In genomic region chr1:131760428-131760820, GRCm38 (mm10) we compare ENCODE assay signal across 25 mouse cellular contexts. TPM values are rescaled to one million over a fixed set of nuclear protein-coding genes. Genes with fewer than 3 reads are reported as not detected.
A peak's percentile ranks its signal among the peaks of the same experiment; 100 is the strongest.
DNase-seq lines count a peak whose midpoint lies in the region; ATAC-seq and TF ChIP-seq lines count a peak whose summit lies in the region.
"Had no signal": no experiment of that assay in that cellular context is flagged by ENCODE, and none has a peak within 500 bp of the region (broad histone marks: within the 10 kb centered on the region; RNA-seq: fewer than 3 reads in every experiment).

No protein-coding gene starts in this region.

- H3K4me2 ChIP-seq in heart, embryonic 12.5 days = no peak overlapping the region
- no peak overlapping the region for H3K4me2 ChIP-seq in lung, embryonic 15.5 days
- H3K4me2 ChIP-seq: forebrain, embryonic 15.5 days; limb, embryonic 12.5 days; liver, embryonic 11.5 days; stomach, embryonic 15.5 days had no signal

- no peaks in the 10 kb centered on the region for H3K79me2 ChIP-seq in macrophage (ENCODE audit: inconsistent target)

- ATAC-seq in heart, embryonic 12.5 days (ENCODE audit: insufficient number of reproducible peaks, low FRiP score) = no peak
- ATAC-seq in lung, embryonic 15.5 days (ENCODE audit: borderline replicate concordance, extremely low read depth, low FRiP score, low TSS enrichment) = no peak
- ATAC-seq: activated CD4-positive, CD25-positive, alpha-beta regulatory T cell, adult 4 months; forebrain, embryonic 15.5 days; hindbrain, embryonic 16.5 days had no signal

- TF ChIP-seq CTCF in bone marrow macrophage, adult 2 months (IDR thresholded peaks at IDR 0.05; ENCODE audit: low read depth, low read length) = no peak

- no peak for TF ChIP-seq POLR2A in bone marrow macrophage, adult 2 months (IDR thresholded peaks at IDR 0.05; ENCODE audit: borderline replicate concordance, low read depth, low read length)

- H3K27ac ChIP-seq in heart, embryonic 12.5 days (ENCODE audit: poor library complexity, severe bottlenecking) = no peak overlapping the region
- H3K27ac ChIP-seq in lung, embryonic 15.5 days = 0 out of 2 replicates have a peak overlapping the region, but pooled peaks have one; percentile 5
- H3K27ac ChIP-seq in bone marrow macrophage, adult 2 months (ENCODE audit: insufficient read depth, low read depth, low read length) = peak overlapping the region; percentile 3; the same call in 1 of the 2 replicates
- peak overlapping the region; percentile 24 for H3K27ac ChIP-seq in macrophage
- H3K27ac ChIP-seq: forebrain, embryonic 15.5 days; limb, embryonic 12.5 days; stomach, embryonic 15.5 days had no signal

- no peak overlapping the region for H3K9ac ChIP-seq in heart, embryonic 12.5 days
- H3K9ac ChIP-seq in lung, embryonic 15.5 days = no peak overlapping the region
- H3K9ac ChIP-seq: forebrain, embryonic 15.5 days; limb, embryonic 12.5 days; stomach, embryonic 15.5 days had no signal

- peaks cover 19% of the 10 kb centered on the region for H3K4me1 ChIP-seq in heart, embryonic 12.5 days (replicated peaks)
- peaks cover 19% of the 10 kb centered on the region for H3K4me1 ChIP-seq in lung, embryonic 15.5 days
- peaks cover 27% of the 10 kb centered on the region for H3K4me1 ChIP-seq in bone marrow macrophage, adult 2 months (ENCODE audit: control insufficient read depth, insufficient read depth, low read length)
- H3K4me1 ChIP-seq: forebrain, embryonic 15.5 days; limb, embryonic 12.5 days had no signal

- no peaks in the 10 kb centered on the region for H3K36me3 ChIP-seq in heart, embryonic 12.5 days
- H3K36me3 ChIP-seq in lung, embryonic 15.5 days = no peaks in the 10 kb centered on the region
- no peaks in the 10 kb centered on the region for H3K36me3 ChIP-seq in macrophage (ENCODE audit: inconsistent target)
- H3K36me3 ChIP-seq: forebrain, embryonic 15.5 days; limb, embryonic 12.5 days; midbrain, embryonic 10.5 days; stomach, embryonic 15.5 days had no signal

- H3K4me3 ChIP-seq in heart, embryonic 12.5 days = no peak overlapping the region
- H3K4me3 ChIP-seq in lung, embryonic 15.5 days = no peak overlapping the region
- no peak overlapping the region for H3K4me3 ChIP-seq in bone marrow macrophage, adult 2 months (ENCODE audit: insufficient read depth, low read length)
- no peak overlapping the region for H3K4me3 ChIP-seq in macrophage (ENCODE audit: inconsistent target)
- H3K4me3 ChIP-seq: forebrain, embryonic 15.5 days; limb, embryonic 12.5 days; midbrain, embryonic 10.5 days; stomach, embryonic 15.5 days had no signal

- DNase-seq in heart, postnatal 4 days = peak; percentile 11
- DNase-seq in lung, postnatal 10 days = no peak
- DNase-seq in layer of hippocampus, postnatal 25 days (ENCODE audit: extremely low spot score in 1 of 2, low spot score in 1 of 2) = no peak
- DNase-seq: adrenal gland, adult 8-10 months; cerebellum, adult 18-20 months; cerebellum, postnatal 36 days; embryo, embryonic 11 days; heart, adult 18-20 months; kidney, adult 2 months; kidney, postnatal 14 days had no signal

- no peaks in the 10 kb centered on the region for H3K9me3 ChIP-seq in heart, embryonic 12.5 days (replicated peaks)
- no peaks in the 10 kb centered on the region for H3K9me3 ChIP-seq in lung, embryonic 15.5 days
- H3K9me3 ChIP-seq: forebrain, embryonic 15.5 days; limb, embryonic 12.5 days; midbrain, embryonic 10.5 days; stomach, embryonic 15.5 days had no signal

- no peaks in the 10 kb centered on the region for H3K27me3 ChIP-seq in heart, embryonic 12.5 days (replicated peaks)
- no peaks in the 10 kb centered on the region for H3K27me3 ChIP-seq in lung, embryonic 15.5 days
- H3K27me3 ChIP-seq: forebrain, embryonic 15.5 days; stomach, embryonic 15.5 days had no signal

- WGBS in heart, embryonic 12.5 days = 78% methylated on average over 3 of the region's 3 CpGs
- 80% methylated on average over 3 of the region's 3 CpGs for WGBS in lung, embryonic 15.5 days
- 97% methylated on average over 3 of the region's 3 CpGs for WGBS in macrophage (ENCODE audit: missing documents)

RNA-seq across cellular contexts. Expression of gene Slc26a9, which starts 16.6 kb away (rescaled TPM):
- total RNA-seq in heart, postnatal 4 days (2021) = under 1 TPM in 1 of 2 experiments, not detected in 1; 0.07 TPM
- 0.04 and 0.05 TPM in 2 replicates for polyA plus RNA-seq in heart, embryonic 12.5 days (2016; fragmentation: Nextera tagmentation; extraction: Ambion mirVana)
- 4.2 and 5.3 TPM in 2 replicates for polyA plus RNA-seq in lung, embryonic 15.5 days (2015; fragmentation: Nextera tagmentation; extraction: Ambion mirVana)
- polyA plus RNA-seq in bone marrow macrophage, adult 2 months (2012; ENCODE audit: insufficient read depth, insufficient read length, missing spikeins) = not detected in 2 replicates
- 1 to 10 TPM in 1 of 26 experiments, under 1 TPM in 5, not detected in 20; 0.16 to 1.5 (median 0.42) TPM for total RNA-seq in macrophage (2018; cell fraction: chromatin; rRNA removed)
- under 1 TPM in 2 of 26 experiments, not detected in 24; 0.03 to 0.05 TPM for total RNA-seq in macrophage (2018; cell fraction: cytosol; rRNA removed)
- under 1 TPM in 8 of 26 experiments, not detected in 18; 0.12 to 0.89 (median 0.33) TPM for total RNA-seq in macrophage (2018; cell fraction: nucleus; rRNA removed)
- polyA plus RNA-seq in macrophage (2018) = 0.05 TPM in 1 of 3 replicates, not detected in the others
- total RNA-seq in layer of hippocampus, postnatal 25 days (2021) = under 1 TPM; 0.12 to 0.15 TPM
- total RNA-seq: gastrocnemius, adult 8-10 months; hematopoietic stem cell, adult 5-6 weeks had no signal
- polyA plus RNA-seq: activated CD4-positive, CD25-positive, alpha-beta regulatory T cell, adult 4 months; C2C12; kidney, adult 2 months; limb, embryonic 12.5 days; liver, embryonic 11.5 days; midbrain, embryonic 10.5 days; urinary bladder, adult 2 months had no signal

RNA-seq across cellular contexts. Expression of gene Pm20d1, which starts 36.8 kb away (rescaled TPM):
- total RNA-seq in heart, postnatal 4 days (2021) = 1 to 10 TPM; 2.2 to 3.4 TPM
- polyA plus RNA-seq in heart, embryonic 12.5 days (2016; fragmentation: Nextera tagmentation; extraction: Ambion mirVana) = 1.3 and 1.7 TPM in 2 replicates
- polyA plus RNA-seq in lung, embryonic 15.5 days (2015; fragmentation: Nextera tagmentation; extraction: Ambion mirVana) = 0.30 and 0.77 TPM in 2 replicates
- not detected in 2 replicates for polyA plus RNA-seq in bone marrow macrophage, adult 2 months (2012; ENCODE audit: insufficient read depth, insufficient read length, missing spikeins)
- total RNA-seq in macrophage (2018; cell fraction: chromatin; rRNA removed) = not detected
- under 1 TPM in 2 of 26 experiments, not detected in 24; 0.05 TPM for total RNA-seq in macrophage (2018; cell fraction: cytosol; rRNA removed)
- under 1 TPM in 1 of 26 experiments, not detected in 25; 0.10 TPM for total RNA-seq in macrophage (2018; cell fraction: nucleus; rRNA removed)
- polyA plus RNA-seq in macrophage (2018) = not detected in 3 replicates
- 1 to 10 TPM; 2.0 to 3.2 TPM for total RNA-seq in layer of hippocampus, postnatal 25 days (2021)
- total RNA-seq: hematopoietic stem cell, adult 5-6 weeks had no signal
- polyA plus RNA-seq: activated CD4-positive, CD25-positive, alpha-beta regulatory T cell, adult 4 months had no signal
